Mouse (Mus musculus) frontal cortex, postnatal 25 days (tissue): Measurements from ENCODE around the gene Klhl18.
"Not testable (repeated sequence)": the region's sequence is repeated elsewhere in the genome, so short reads cannot be mapped to it uniquely, and the experiment has no call there.

ENCODE experiments used
- DNase-seq, 2 experiments: peaks; one replicate each; pipeline ENCODE4 v3.0.0; 2022; ENCODE audit warnings: low spot score in 2 of 2

Klhl18 gene

DNA sequence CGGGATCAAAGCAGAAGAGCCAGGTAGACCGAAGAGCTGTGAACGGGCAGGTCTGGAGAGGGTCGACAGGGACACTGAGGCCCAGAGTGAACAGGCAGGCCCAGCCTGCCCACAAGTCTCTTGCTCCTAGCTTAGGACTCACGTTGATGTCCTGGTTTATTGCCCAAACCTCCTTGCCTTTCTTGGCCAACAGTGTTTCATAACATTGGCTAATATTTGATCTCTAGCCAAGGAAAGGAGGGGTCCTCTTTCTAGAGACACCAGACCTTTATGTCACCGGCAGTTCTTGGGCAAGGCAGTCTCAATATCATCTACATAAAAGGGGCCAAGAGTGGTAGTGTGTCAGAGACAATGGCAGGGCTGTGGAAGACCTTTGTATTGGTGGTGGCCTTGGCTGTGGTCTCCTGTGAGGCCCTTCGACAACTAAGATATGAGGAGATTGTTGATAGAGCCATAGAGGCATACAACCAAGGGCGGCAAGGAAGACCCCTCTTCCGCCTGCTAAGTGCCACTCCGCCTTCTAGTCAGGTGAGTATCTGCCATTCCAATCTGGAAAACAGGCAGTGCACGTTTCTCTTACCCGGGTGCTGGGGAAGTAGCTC is 56.9 kb downstream of the Klhl18 start, which contains the start of gene Ngp:
Ngp (plus strand) TSS at position 237 of the 602 bp plus-strand sequence.
- DNase-seq: no peak

DNA sequence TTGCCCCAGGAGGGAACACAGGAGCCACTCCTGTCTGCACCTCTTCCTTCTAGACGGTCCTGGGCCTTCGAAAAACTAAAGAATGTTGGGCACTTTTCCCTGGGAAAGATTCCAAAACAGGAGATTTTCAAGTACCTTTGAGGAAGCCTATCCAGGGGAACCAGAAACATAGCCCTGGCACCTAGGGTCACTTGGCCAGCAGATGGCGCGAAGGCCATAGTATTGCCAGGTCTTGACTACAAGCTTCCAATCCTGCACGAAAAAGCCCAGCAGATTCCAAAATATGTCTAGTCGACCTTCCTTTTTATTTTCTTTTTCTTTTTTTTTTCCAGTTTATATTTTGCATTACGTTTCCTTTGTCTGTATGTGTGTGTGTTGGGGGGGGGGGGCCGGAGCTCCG is 62.7 kb downstream of the Klhl18 start:
- DNase-seq: no peak

DNA sequence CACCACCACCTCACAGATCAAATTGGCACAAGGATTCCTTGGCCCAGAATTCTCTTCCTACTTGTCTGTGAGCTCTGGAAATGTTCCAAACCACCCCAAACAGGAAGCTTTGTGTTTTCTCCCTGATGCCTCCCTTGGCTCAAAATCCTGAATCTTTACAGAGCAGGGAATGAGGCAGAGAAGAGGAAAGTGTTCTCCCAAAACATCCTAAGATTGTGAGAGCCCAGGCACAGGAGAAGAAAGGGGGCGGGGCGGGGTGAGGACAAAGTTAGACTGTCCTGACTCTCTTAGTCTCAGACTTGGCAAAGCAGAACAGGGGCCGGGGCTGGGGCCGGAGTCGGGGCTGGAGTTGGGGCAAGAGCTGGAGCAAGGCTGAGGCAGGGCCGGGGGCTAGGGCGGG is 63.6 kb downstream of the Klhl18 start:
- no peak for DNase-seq

DNA sequence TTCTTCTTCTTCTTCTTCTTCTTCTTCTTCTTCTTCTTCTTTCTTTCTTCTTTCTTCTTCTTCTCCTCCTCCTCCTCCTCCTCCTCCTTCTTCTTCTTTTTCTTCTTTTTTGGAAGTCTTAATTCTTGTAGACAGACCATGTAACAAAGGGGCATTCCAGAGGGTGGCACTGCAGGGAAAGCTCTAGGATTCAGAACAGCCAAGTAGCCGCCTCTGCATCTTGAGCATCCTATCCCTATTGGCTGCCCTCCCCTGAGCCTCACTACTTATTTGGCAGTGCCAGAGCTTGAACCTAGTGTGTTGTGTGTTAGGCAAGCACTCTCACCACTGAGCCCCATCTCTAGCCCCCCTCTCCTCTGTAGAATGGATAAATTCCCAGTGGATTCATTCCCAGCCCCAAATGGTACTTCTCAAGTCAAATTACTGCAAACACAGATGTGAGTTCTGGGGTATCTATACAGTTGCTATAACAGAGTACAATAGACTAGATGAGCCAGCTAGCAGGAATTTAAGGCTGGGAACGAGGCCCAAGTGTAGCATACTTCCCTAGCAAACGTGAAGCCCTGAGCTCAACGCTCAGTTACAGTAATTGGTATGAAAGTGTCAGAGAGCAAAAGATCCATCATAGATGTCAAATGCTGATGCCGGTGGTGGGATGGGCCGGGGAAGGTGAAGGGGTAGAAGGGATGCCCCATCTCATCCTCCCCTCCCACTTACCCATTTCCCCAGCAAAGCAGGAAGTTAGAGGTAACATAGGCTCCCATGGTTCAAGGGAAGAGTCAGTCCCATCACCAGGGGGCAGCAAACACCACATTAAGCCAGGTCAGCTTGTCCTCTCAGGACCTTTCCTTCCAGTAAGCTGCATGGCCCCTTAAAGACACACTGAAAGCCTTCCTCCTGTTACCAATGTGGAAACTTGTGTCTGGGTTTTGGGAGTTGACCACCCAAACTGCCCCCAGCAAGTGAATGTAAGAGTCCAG is 65.3 kb downstream of the Klhl18 start:
- peak; percentile 68 to 76 for DNase-seq

DNA sequence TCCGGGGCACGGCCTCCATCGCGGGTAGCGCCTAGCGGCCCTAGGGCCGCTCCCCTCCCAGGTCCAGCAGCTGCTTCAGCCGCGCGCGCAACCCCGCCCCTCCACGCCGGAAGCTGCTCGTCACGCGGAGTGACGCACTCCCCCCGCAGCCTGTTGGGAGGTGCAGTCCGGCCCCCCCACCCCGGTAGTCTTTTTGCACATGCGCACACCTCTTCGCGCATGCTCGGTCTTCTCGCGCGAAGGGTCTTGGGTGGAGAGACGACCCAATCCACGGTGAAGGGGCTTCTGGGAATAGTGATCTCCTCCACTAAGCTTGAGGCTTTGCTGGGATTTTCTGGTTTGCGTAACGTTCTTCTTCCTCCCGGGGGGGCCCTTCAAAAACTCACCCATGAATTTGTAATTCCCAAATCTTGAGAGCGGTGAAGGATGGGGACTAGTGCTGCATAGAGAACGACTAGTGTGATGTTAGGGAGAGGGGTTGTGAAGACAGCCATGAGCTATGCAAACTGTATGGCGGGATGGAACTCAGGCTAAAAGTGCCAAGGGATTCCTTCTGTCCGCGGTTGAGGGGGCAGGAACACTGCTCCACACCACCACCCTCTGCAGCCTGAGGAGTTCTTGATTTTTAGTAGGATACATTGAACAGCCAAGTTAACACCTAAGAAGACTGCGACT is 68.3 kb downstream of the Klhl18 start, which contains the start of gene Ptpn23:
Ptpn23 (minus strand) TSS at position 115 of the 675 bp plus-strand sequence.
- peak; percentile 76 to 86 for DNase-seq

GRCm38 (mm10) chr9:110407311-110408098 is 69.0 kb downstream of the Klhl18 start:
- peak in 1 of 2 experiments; percentile 32 for DNase-seq

GRCm38 (mm10) chr9:110403240-110403639 is 73.3 kb downstream of the Klhl18 start:
- DNase-seq: not testable (repeated sequence)

DNA sequence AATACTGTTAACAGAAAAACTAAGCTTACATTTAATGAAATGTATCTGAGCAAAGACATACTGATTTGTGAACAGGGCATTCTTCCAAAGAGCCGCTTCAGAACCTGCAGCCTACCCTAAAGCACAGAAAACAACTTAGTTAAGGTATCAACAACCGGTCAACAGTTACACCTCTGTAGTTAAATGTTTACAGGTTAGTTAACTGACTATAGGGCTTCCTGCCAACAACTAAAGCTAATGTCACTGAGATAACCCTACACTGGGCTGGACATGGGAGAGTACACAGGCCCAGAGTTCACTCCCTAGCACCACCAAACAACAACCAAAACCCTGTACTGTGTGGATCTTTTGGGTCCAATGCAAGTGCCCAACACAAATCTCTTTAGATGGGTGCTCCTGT is 73.8 kb downstream of the Klhl18 start:
- DNase-seq: no peak

DNA sequence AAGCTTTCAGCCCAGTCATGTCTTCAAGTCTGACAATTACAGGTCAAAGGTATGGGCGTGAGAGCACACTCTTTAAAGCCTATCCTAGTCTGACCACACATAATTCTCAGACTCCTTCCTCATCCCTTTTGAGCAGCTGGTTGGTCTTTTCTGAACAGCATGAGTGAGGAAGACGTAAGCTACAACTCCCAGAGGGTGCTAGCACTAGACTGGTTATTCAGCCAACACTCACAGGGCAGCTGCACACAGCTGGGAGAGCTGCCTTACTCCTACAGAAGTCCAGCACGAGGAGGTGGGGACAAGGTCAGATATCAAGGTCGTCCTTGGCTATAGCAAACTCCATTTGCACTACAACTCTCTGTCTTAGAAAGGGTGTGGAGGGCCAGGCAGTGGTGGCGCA is 75.8 kb downstream of the Klhl18 start:
- DNase-seq: no peak

GRCm38 (mm10) chr9:110393295-110393694 is 83.2 kb downstream of the Klhl18 start:
- no peak for DNase-seq

GRCm38 (mm10) chr9:110390843-110391242 is 85.7 kb downstream of the Klhl18 start:
- DNase-seq: no peak

- no peak for DNase-seq
These were observed 88.5 kb downstream of the Klhl18 start for GRCm38 (mm10) chr9:110388011-110388410.

DNA sequence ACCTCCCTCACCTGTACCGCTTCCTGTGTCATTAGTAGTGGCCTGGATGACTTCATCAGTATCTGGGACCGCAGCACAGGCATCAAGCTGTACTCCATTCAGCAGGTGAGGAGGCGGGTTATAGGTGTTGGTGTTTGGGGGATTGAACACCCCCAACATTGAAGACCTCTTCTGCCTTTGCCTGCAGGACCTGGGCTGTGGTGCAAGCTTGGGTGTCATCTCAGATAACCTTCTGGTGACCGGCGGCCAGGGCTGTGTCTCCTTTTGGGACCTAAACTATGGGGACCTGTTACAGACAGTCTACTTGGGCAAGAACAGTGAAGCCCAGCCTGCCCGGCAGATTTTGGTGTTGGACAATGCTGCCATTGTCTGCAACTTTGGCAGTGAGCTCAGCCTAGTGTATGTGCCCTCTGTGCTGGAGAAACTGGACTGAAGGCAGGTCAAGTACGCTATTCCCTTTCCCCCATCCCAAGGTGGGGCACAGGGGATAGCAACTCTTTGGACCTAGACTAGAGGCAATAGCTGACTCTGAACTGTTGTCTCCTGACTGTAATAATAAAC is 92.0 kb downstream of the Klhl18 start:
- no peak for DNase-seq

DNA sequence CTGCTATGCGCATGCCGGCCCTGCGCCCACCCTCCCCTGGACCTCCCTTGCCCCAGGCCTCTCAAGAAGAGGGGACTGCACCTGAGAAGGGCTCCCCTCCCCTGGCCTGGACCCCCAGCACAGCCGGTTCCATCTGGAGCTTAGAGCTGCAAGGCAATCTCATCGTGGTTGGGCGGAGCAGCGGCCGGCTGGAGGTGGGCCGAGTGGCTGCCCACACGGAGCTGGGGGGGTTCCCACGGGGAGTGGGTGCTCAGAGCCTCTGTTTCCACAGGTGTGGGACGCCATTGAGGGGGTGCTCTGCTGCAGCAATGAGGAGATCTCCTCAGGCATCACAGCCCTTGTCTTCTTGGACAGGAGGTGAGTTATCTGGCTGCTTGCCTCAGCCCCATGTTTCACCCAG is 95.2 kb downstream of the Klhl18 start:
- no peak for DNase-seq

DNA sequence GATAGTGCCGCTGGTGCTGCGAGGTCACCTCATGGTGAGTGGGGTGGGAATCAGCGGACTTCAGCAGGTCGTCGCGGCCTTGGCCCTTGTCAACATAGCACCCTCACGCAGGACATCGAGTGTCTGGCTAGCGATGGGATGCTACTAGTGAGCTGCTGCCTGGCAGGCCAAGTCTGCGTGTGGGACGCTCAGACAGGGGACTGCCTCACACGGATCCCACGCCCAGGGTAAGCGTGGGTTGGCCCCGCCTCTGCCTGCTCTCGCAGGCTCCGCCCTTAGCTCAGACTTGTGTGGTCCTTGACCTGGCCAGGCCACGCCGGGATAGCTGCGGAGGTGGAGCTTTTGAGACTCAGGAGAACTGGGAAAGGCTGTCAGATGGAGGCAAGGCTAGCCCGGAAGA is 95.8 kb downstream of the Klhl18 start:
- DNase-seq: no peak

DNA sequence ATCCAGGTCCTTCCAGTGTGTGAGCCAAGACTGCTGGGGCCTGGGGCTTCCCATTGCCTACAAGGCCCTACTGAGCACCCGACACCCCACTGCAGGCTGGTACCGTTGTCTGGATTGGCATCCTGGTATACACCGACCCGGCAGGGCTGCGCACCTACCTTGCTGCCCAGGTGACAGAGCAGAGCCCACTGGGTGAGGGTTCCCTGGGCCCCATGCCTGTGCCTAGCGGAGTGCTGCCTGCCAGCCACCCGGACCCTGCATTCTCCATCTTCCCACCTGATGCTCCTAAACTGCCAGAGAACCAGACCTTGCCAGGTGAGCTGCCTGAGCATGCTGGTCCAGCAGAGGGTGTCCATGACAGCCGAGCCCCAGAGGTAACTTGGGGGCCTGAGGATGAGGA is 97.1 kb downstream of the Klhl18 start:
- no peak for DNase-seq

- not testable (repeated sequence) for DNase-seq
These were observed 98.8 kb downstream of the Klhl18 start for GRCm38 (mm10) chr9:110377655-110378054.
